Mouse (Mus musculus) adrenal gland, adult 8-10 months (tissue): ENCODE results near the gene Lsm14b. TPM values are rescaled to one million over a fixed set of nuclear protein-coding genes. Genes with fewer than 3 reads are reported as not detected.

Experiments
- DNase-seq: peaks from one replicate; pipeline ENCODE4 v3.0.0; 2022
- total RNA-seq, 4 experiments: library from RNA; stranded (reverse); gene quantifications; 2 replicates each; pipeline ENCODE4 v1.2.4; 2022

Gene Lsm14b
- total RNA-seq, 4 experiments from 2014 or later, result 41.8 to 54.8 (median 48.5) TPM

DNA sequence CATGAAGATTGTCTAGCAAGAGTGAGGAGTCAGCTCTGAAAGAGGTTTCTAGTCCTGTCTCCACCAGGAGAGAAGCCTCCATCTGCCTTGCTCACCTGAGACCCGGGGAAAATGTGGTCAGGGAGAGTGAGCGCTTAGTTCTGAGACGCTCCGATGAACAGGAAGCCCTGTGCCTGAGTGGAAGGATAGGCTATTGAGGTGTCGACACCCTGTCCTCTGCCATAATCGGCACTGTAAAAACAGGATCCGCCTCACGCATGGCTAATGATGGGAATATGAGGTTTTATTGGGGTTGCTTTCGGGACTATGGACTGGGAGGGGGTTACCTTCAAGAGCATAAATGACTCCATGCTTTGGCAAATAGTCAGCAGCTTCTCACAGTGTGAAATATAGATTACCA lies 6.2 kb upstream of the Lsm14b start:
- DNase-seq, result no peak

- DNase-seq, result no peak
Measured at GRCm38 (mm10) chr2:180020091-180020661, 4.6 kb upstream of the Lsm14b start.

DNA sequence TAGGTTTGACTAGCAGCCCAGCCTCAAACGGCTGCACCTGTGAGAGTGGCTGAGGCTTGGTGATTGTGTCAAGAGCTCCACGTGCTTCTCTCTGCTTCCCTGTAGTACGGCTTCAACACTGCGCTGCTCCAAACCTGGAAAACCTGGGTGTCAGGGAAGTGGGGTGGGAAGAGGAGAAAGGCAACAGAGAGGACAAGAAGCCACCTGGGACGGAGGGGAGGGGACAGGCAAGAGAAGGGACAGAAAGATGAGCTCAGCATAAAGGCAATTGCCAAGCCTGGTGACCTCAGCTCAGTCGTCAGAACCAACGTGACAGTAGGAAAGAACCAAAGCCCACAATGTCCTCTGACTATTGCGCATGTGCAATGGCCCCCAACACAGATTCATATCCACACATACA lies 3.9 kb upstream of the Lsm14b start:
- DNase-seq, result no peak

DNA sequence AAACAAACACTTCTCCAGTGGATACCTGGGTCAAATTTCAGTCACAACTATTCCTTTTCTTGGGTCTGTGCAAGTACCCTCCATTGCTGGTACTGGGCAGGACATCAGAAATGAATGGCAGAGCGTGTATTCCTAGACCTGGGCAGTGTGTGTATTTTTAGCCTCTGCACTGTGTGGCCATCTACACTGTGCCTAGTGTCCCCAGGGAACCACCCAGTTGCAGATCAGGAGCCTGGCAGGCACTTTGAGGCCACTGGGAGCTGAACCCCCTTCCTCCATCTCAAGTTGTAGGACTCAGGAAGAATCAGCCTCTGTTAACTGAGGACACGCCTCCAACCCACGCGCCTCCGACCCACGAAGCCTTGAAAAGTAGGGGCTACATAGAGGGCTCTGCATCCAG lies 2.0 kb upstream of the Lsm14b start:
- DNase-seq, result no peak

DNA sequence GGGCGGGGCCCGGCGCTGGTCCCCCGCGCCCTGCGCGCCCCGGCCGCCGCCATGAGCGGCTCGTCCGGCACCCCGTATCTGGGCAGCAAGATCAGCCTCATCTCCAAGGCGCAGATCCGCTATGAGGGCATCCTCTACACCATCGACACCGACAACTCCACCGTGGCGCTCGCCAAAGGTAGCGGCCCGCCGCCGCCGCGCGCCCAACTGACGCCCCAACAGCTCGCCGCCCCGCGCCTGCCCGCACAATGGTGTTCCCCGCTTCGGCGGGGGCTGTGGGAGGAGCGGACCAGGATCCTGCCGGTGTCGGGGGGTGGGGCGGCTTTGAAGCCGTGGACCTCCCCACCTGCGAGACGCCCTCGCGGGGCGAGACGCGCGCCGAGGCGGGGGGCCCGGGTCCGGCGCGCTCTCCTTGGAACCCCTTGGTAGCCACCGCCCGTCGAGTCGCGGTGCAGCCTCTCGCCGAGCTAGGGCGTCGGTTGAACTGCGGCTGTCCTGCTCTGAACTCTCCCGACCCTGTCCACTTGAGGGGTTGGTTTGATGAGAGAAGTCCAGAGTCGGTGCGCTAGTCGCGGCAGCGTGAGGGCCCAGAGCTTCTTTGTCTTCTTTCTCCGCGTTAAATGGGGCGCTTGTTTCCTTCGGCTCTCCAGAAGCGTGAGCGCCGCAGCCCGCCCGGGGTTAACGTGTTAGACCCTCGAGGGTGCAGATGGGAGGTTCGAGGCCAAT lies 511 bp downstream of the Lsm14b start:
- DNase-seq, result peak; percentile 32

DNA sequence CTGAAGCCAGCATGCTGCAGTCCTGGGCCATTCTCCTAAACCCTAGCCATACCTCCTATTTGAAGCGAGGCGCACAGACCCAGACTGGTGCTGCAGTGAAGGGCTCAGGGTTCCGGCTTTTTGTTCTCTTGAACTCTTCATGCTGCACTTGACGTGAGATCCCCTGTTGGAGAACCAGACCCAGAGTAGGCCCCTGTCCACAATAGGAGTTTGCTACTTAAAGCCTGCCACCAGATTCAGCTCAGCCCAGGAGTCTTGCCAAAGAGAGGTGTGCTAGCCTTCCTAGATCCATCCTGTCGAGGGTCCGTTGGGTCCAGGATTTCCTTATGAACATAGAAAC lies 1.0 kb downstream of the Lsm14b start:
- no peak for DNase-seq

DNA sequence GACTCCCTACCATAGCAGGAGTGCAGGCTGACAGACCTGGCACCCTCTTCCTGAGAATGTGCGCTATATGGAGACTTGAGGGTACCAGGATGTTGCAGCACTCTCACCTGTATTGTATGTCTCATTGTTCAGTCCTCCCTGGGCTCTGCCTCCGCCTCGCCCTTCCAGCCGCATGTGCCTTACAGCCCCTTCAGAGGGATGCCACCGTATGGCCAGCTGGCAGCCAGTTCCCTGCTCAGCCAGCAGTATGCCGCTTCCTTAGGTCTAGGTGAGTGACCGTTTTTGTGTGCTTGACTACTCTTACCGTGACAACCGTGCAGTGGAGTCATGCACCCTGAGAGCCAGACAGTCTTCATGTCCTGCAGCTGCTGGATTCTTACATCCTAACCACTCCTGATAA lies 3.0 kb downstream of the Lsm14b start:
- DNase-seq, result no peak

DNA sequence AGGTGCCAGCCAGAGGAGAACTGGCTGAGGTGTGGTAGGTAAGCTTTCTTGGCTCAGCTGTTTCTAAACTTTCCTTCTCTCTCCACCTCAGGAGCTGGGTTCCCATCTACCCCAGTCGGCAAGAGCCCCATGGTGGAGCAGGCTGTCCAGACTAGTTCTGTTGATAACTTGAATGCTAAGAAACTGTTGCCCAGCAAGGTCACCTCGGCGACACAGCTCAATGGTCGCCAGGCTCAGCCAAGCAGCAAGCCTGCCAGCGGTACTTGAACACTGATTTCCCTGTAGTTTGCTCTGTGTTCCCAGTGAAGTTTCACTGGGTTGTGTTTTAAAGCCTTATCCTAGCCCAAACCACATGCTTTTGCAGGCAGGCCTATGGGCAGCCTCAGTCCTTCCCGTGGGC lies 6.5 kb downstream of the Lsm14b start:
- DNase-seq, result no peak

DNA sequence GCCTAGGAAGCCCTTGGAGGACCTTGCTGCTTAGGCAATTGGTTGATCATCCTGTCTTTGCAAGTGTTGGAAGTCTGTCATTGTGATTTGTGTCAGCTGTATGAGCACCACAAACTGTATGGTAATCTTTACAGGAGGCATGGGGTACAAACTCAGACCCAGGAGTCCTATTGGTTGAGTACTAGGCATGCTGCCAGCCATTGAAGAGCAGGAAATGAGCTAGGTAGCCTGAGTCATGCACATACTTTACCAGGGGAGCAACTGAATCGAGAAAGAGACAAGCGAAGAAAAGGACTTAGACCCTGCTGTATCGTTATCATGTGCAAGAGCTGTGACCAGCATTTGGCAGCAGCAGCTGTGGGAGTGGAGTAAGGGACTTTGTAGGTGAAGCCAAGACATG lies 8.1 kb downstream of the Lsm14b start:
- no peak for DNase-seq

GRCm38 (mm10) chr2:180033956-180034355 lies 9.2 kb downstream of the Lsm14b start:
- DNase-seq, result no peak

- DNase-seq, result no peak
Measured at GRCm38 (mm10) chr2:180034753-180035152, 10.0 kb downstream of the Lsm14b start.

- no peak for DNase-seq
Measured at GRCm38 (mm10) chr2:180040406-180040805, 15.6 kb downstream of the Lsm14b start.

- DNase-seq, result no peak
Measured at GRCm38 (mm10) chr2:180041577-180042255, 16.9 kb downstream of the Lsm14b start.

GRCm38 (mm10) chr2:180042256-180042857 lies 17.6 kb downstream of the Lsm14b start, which contains the start of the genes Psma7 and Ss18l1:
Gene Psma7 (minus strand): TSS chr2:180042433.
Gene Ss18l1 (plus strand): TSS chr2:180042509.
- peak; percentile 85 for DNase-seq

GRCm38 (mm10) chr2:180042858-180043515 lies 18.2 kb downstream of the Lsm14b start:
- DNase-seq, result peak; percentile 30

DNA sequence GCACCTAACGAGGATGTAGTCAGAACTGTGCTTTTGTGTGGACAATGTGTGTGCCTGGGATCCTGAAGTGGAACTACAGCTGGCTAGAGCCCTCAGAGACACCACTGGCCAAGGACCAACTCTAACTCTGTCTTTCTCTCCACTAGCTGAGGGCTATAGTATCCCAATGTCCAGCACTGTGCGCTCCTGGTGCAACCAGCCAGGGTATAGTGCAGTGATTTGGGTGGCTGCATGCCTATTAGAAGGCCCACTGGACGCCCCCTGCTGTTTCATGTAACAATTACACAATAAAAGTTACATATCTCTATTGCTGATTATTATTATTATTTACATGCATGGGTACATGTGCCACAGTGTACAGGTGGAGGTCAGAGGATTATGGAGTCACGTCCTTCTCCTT lies 20.5 kb downstream of the Lsm14b start:
- peak; percentile 30 for DNase-seq

DNA sequence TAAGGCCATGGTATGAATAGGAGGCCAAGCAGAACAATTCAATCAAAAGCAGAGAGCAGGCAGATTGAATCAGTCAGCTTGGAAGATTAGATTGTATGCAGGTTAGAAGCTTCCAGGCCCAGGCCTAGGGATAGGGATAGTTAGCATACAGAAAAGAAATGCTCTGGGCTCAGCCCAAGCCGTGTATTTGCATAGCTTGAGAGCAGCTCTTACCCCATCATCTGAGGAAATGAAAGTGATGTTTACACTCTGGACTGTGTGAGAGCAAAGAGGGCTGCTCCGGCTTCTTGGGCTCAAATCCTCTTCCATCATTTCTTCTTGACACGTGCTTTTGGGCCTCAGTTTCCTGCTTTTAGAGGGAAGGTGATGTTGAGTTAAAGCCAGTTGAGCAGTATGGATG lies 22.8 kb downstream of the Lsm14b start:
- DNase-seq, result no peak

GRCm38 (mm10) chr2:180047980-180048635 lies 23.3 kb downstream of the Lsm14b start:
- no peak for DNase-seq

- peak; percentile 45 for DNase-seq
Measured at GRCm38 (mm10) chr2:180050986-180051385, 26.2 kb downstream of the Lsm14b start.

GRCm38 (mm10) chr2:180051986-180052733 lies 27.4 kb downstream of the Lsm14b start:
- DNase-seq, result no peak

DNA sequence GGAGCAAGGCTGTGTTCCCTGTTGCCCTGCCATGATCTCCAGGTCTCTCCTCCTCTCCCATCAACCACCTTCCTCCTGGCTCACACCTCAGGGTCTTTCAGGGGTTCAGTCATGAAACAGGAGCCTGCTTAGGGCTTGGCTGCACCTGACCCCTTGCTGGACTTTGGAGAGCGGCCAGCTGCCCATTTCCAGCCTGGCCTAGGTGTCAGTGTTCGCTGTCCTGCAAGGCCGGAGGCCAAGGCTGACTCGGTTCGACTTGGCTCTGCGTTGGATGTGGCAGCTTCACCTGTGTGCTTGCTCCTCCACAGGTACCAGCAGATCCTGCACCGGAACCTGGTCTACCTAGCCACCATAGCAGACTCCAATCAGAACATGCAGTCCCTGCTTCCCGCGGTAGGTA lies 28.2 kb downstream of the Lsm14b start:
- DNase-seq, result no peak
